Mouse (Mus musculus) bone marrow, adult 2 months (tissue): ENCODE results near the gene Kcnip4. TPM values are rescaled to one million over a fixed set of nuclear protein-coding genes. Genes with fewer than 3 reads are reported as not detected.

Experiments
- H3K27ac ChIP-seq: fragments of 200-500 bp; 2 replicates; pipeline ENCODE4 v1.5.1; 2012; ENCODE audit warnings: low read depth, mild to moderate bottlenecking, control low read depth, inconsistent platforms, low read length; ENCODE audit not compliant: control insufficient read depth, poor library complexity, insufficient read depth
- H3K4me1 ChIP-seq: fragments of 200-500 bp; 2 replicates; pipeline ENCODE4 v1.6.1; 2011; ENCODE audit warnings: low read length; ENCODE audit not compliant: control insufficient read depth, insufficient read depth
- H3K4me3 ChIP-seq: fragments of 200-500 bp; replicated peaks from 2 replicates; pipeline ENCODE3; 2011; ENCODE audit warnings: mild to moderate bottlenecking, low read depth, low read length, control low read depth; ENCODE audit not compliant: control insufficient read depth
- CTCF ChIP-seq: fragments of 200-500 bp; IDR thresholded peaks from 2 replicates; pipeline ENCODE4 v1.5.1; 2011; ENCODE audit warnings: low read length, control low read depth; ENCODE audit not compliant: control insufficient read depth, insufficient read depth
- POLR2A ChIP-seq: fragments of 200-500 bp; IDR thresholded peaks from 2 replicates; pipeline ENCODE4 v1.6.1; 2011; ENCODE audit warnings: low read depth, mild to moderate bottlenecking, control low read depth, low read length, borderline replicate concordance; ENCODE audit not compliant: control insufficient read depth
- WGBS: fragments of 180-500 bp; shearing (Covaris S2); methylation state at CpG from one replicate; pipeline ENCODE4 v1.1.7; 2018; 5-methylcytosine and 5-hydroxymethylcytosine counted together
- polyA plus RNA-seq: library from polyadenylated mRNA; stranded (reverse); fragments of >200 nt; gene quantifications from 2 replicates; pipeline ENCODE4 v1.2.4, GENCODE M21; 2011; ENCODE audit warnings: low replicate concordance; ENCODE audit not compliant: missing spikeins, insufficient read depth, insufficient read length

The Kcnip4 gene
- polyA plus RNA-seq, 1 experiment = 1.5 TPM

GRCm38 (mm10) chr5:49292421-49292820, 232.3 kb downstream of the Kcnip4 start:
- H3K4me3 ChIP-seq = no peak overlapping the region
- WGBS = 76% methylated on average over 2 of the region's 2 CpGs
- TF ChIP-seq POLR2A = no peak
- TF ChIP-seq CTCF = no peak
- no peaks in the 10 kb centered on the region for H3K4me1 ChIP-seq
- H3K27ac ChIP-seq = no peak overlapping the region

DNA sequence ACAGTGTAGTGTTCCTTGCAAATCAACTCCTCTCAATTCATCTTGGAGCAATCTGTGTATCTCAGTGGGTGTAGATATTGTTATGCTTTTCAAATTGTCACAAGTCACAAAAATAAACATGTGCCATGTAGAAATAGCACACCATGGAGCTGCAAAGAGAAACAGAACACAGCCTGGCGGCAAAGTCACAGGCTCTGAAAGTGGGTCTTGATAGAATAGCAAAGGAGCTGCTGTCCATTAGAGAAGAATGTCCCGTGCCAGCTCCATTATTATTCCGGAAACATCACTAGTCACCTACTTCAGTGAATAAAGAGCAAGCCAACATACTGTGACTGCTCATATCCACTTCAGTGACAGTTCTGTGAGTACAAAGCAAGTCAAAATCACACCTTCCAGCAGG, 232.9 kb downstream of the Kcnip4 start:
- TF ChIP-seq POLR2A (no peak), CTCF (no peak)
- Histone ChIP-seq H3K4me1 (no peaks in the 10 kb centered on the region), H3K4me3 (no peak overlapping the region), H3K27ac (no peak overlapping the region)
- WGBS = 67% methylated on average over 3 of the region's 3 CpGs

DNA sequence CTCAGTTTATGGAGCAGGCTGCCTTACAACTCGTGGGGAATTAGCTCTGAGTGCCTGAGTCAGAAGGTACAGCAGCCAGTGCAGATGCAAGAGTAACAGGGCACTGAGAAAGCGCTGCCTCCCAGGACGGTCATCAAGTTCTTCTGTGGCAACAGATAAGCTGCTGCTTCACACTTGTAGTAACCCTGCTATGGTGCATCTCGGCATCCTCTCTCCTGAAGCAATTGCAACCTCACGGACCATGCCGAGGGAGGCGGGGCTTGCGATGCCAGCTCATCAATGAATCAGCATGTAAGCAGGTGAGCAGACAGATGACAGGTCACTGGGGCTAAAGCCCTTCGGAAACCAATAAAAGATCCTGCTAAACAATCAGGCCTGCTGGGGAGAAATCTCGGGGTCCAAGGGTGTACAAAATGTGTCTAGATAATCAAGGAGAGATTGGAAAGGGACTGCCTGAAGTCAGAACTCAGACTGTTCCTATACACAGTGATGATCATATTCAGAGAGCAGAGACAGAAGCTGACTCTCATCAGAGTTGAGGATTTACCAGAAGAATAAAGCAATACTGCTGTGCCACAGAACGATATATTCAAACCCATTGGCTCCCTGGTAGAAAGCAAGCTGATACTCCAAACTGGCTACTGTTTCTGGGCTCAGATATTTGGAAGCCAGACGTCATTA, 239.1 kb downstream of the Kcnip4 start:
- no peaks in the 10 kb centered on the region for H3K4me1 ChIP-seq
- no peak overlapping the region for H3K4me3 ChIP-seq
- no peak overlapping the region for H3K27ac ChIP-seq
- TF ChIP-seq CTCF (no peak), POLR2A (no peak)
- 29% methylated on average over 12 of the region's 12 CpGs for WGBS

GRCm38 (mm10) chr5:49284776-49285175, 239.9 kb downstream of the Kcnip4 start:
- WGBS = 64% methylated on average over 6 of the region's 6 CpGs
- TF ChIP-seq CTCF (no peak), POLR2A (no peak)
- Histone ChIP-seq H3K4me1 (no peaks in the 10 kb centered on the region), H3K27ac (no peak overlapping the region), H3K4me3 (no peak overlapping the region)

GRCm38 (mm10) chr5:49283403-49283802, 241.3 kb downstream of the Kcnip4 start:
- no peaks in the 10 kb centered on the region for H3K4me1 ChIP-seq
- WGBS = 76% methylated on average over 5 of the region's 5 CpGs
- H3K4me3 ChIP-seq = no peak overlapping the region
- H3K27ac ChIP-seq = no peak overlapping the region
- TF ChIP-seq POLR2A (no peak), CTCF (no peak)

DNA sequence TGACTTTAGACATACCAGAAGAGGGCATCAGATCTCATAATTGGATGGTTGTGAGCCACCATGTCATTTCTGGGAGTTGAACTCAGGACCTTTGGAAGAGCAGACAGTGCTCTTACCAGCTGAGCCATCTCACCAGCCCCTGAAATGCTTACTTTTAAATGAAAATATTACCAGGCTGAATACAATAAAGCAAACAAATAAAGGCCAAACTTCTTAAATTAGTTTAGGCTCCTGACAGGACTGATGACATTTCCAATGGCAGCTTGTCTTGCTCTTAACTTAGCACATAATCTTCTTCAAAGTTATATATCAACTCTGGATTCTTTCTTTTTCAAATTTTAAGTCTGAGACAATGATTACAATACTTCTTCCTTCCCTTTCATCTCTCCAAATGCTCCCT, 252.8 kb downstream of the Kcnip4 start:
- no peaks in the 10 kb centered on the region for H3K4me1 ChIP-seq
- H3K27ac ChIP-seq = no peak overlapping the region
- TF ChIP-seq POLR2A (no peak), CTCF (no peak)
- no peak overlapping the region for H3K4me3 ChIP-seq

- Histone ChIP-seq H3K4me1 (no peaks in the 10 kb centered on the region), H3K4me3 (no peak overlapping the region), H3K27ac (no peak overlapping the region)
- TF ChIP-seq CTCF (no peak), POLR2A (no peak)
- 78% methylated on average over 8 of the region's 8 CpGs for WGBS
Observed at GRCm38 (mm10) chr5:49268807-49269206, 255.9 kb downstream of the Kcnip4 start.

DNA sequence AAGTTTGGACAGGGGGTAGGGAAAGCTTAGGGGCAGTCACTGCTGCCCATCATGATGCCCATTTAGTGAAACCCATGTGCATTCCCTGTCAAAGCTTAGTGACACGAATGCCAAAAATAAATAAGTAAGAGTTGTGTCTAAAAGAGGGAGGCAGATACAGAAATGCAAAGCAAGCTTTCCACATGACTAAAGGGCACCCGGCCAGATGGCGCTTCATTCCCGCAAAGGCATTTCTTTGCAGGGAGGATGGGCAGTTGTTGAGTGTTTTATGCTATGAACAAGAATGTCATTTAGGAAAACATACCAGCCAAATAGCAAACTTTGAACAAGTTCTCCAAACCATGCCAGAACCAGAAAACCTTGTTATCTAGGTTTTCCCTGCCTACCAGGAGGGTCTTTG, 265.4 kb downstream of the Kcnip4 start:
- no peak overlapping the region for H3K27ac ChIP-seq
- TF ChIP-seq CTCF (no peak), POLR2A (no peak)
- no peak overlapping the region for H3K4me3 ChIP-seq
- 80% methylated on average over 4 of the region's 4 CpGs for WGBS
- no peaks in the 10 kb centered on the region for H3K4me1 ChIP-seq

- TF ChIP-seq CTCF (no peak), POLR2A (no peak)
- Histone ChIP-seq H3K4me3 (no peak overlapping the region), H3K27ac (no peak overlapping the region), H3K4me1 (no peaks in the 10 kb centered on the region)
- WGBS = 77% methylated on average over 3 of the region's 3 CpGs
Observed at GRCm38 (mm10) chr5:49256850-49257249, 267.9 kb downstream of the Kcnip4 start.
